In the genomic region with DNA sequence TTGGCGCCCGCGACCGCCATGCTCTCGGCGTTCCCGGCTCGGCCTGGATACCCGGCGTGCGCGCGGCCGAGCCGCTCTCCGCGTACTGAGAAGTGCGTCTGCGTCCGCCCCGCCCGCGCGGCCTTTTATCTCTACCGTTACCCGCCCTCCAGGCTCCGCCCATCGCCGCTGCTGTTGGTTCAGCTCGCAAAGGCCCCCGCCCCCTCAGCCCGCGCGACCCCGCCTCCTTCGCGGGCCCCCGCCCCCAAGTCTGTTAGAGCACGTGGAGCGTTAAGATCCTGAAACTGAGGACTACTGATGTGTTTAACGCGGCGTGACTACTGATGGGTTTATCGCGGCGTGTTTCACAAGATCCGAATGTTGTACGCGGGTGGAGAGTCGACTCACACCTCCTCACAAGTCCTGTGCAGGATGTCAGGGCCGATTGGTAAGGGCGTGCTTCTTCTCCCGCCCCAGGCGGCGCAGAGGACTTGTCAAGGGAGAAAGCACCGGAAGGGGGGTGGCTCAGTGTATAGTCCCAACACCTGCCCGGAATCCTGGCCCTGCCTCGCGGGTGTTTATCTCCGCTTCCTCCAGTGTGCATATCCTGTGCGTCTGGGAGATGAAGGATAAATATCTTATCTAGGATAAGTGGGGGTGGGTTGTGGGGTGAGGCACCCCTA, we compare ENCODE assay signal across 1 mouse cellular context.
TF ChIP-seq lines count a peak whose summit lies in the region.

Gene Slc7a5 (minus strand): TSS at position 108 of the 662 bp plus-strand sequence.

TF ChIP-seq in MEL, 35 proteins besides CTCF, POLR2A, EP300 and RAD21 (continued from another document):
- TF ChIP-seq UBTF (IDR thresholded peaks at IDR 0.05; ENCODE audit: borderline replicate concordance, insufficient read depth, low read depth, low read length), result no peak
- peak; percentile 43; the same call in 1 of the 2 replicates for TF ChIP-seq CHD2 (IDR thresholded peaks at IDR 0.05; ENCODE audit: low read length)
- peak; percentile 56 for TF ChIP-seq NRF1 (IDR thresholded peaks at IDR 0.05; ENCODE audit: insufficient read depth, low read depth, low read length, poor library complexity, severe bottlenecking)
- TF ChIP-seq TCF12 (IDR thresholded peaks at IDR 0.05; ENCODE audit: low read depth, low read length), result peak; percentile 82
